Mouse (Mus musculus): ENCODE measurements at regions not wholly inside any gene's neighbourhood (a gene's known extent, or its start where the extent isn't known, plus 50 kb on each side); places are given as distances from the start of the nearest gene placed in this dataset.

- no peak for DNase-seq (ENCODE audit: extremely low spot score, low read depth, low spot score)
Measured at GRCm38 (mm10) chr5:28568417-28568816, 101.4 kb upstream of the Shh start.

GRCm38 (mm10) chr5:28567341-28567905, 100.4 kb upstream of the Shh start:
- no peak for DNase-seq (ENCODE audit: extremely low spot score, low read depth, low spot score)

GRCm38 (mm10) chr5:28563401-28563800, 96.3 kb upstream of the Shh start:
- no peak for DNase-seq (ENCODE audit: extremely low spot score, low read depth, low spot score)

GRCm38 (mm10) chr5:28562917-28563316, 95.9 kb upstream of the Shh start:
- DNase-seq (ENCODE audit: extremely low spot score, low read depth, low spot score): no peak

- no peak for DNase-seq (ENCODE audit: extremely low spot score, low read depth, low spot score)
Measured at GRCm38 (mm10) chr5:28553543-28553942, 86.5 kb upstream of the Shh start.

GRCm38 (mm10) chr5:28530202-28530855, 63.3 kb upstream of the Shh start:
- no peak for DNase-seq (ENCODE audit: extremely low spot score, low read depth, low spot score)

- DNase-seq (ENCODE audit: extremely low spot score, low read depth, low spot score): no peak
Measured at GRCm38 (mm10) chr5:28526435-28526834, 59.4 kb upstream of the Shh start.

GRCm38 (mm10) chr5:28520800-28521707, 54.0 kb upstream of the Shh start:
- DNase-seq (ENCODE audit: extremely low spot score, low read depth, low spot score): no peak

GRCm38 (mm10) chr5:28519059-28519543, 52.0 kb upstream of the Shh start:
- DNase-seq (ENCODE audit: extremely low spot score, low read depth, low spot score): no peak

Data from hindlimb bud, embryonic 11.5 days (tissue).